Mouse (Mus musculus): ENCODE data around the gene Cracr2b. TPM values are rescaled to one million over a fixed set of nuclear protein-coding genes. Genes with fewer than 3 reads are reported as not detected.

Gene Cracr2b
- polyA plus RNA-seq, 1 experiment: 4.5 TPM

GRCm38 (mm10) chr7:141495379-141495778 is 34.5 kb downstream of the Cracr2b start:
- Histone ChIP-seq H3K36me3 (ENCODE audit: control insufficient read depth, insufficient read depth) (peaks cover 28% of the 10 kb centered on the region), H3K79me2 (ENCODE audit: control insufficient read depth, insufficient read depth) (no peaks in the 10 kb centered on the region), H3K4me3 (ENCODE audit: insufficient read depth, poor library complexity, severe bottlenecking) (no peak overlapping the region), H3ac (ENCODE audit: control insufficient read depth, insufficient read length, low read depth) (no peak overlapping the region), H3K27me3 (ENCODE audit: control insufficient read depth, insufficient read depth, insufficient read length) (no peaks in the 10 kb centered on the region), H3K79me3 (ENCODE audit: low read depth) (no peaks in the 10 kb centered on the region)
- TF ChIP-seq MYOD1 (IDR thresholded peaks at IDR 0.05; ENCODE audit: control insufficient read depth, insufficient read length, low read depth) (no peak), USF1 (IDR thresholded peaks at IDR 0.05; ENCODE audit: low read depth) (no peak), MAX (IDR thresholded peaks at IDR 0.05) (no peak), CTCF (IDR thresholded peaks at IDR 0.05; ENCODE audit: control insufficient read depth, insufficient read depth, insufficient read length) (no peak), MYOG (IDR thresholded peaks at IDR 0.05; ENCODE audit: control insufficient read depth, extremely low read depth, insufficient read length) (no peak), FOSL1 (IDR thresholded peaks at IDR 0.05; ENCODE audit: insufficient read depth, low read length, poor library complexity, severe bottlenecking) (no peak), CEBPB (IDR thresholded peaks at IDR 0.05; ENCODE audit: low read depth) (no peak)

GRCm38 (mm10) chr7:141495940-141496339 is 35.0 kb downstream of the Cracr2b start:
- Histone ChIP-seq H3K79me3 (ENCODE audit: low read depth) (no peaks in the 10 kb centered on the region), H3K27me3 (ENCODE audit: control insufficient read depth, insufficient read depth, insufficient read length) (no peaks in the 10 kb centered on the region), H3K4me3 (ENCODE audit: insufficient read depth, poor library complexity, severe bottlenecking) (no peak overlapping the region), H3K36me3 (ENCODE audit: control insufficient read depth, insufficient read depth) (peaks cover 22% of the 10 kb centered on the region), H3ac (ENCODE audit: control insufficient read depth, insufficient read length, low read depth) (no peak overlapping the region), H3K79me2 (ENCODE audit: control insufficient read depth, insufficient read depth) (no peaks in the 10 kb centered on the region)
- TF ChIP-seq FOSL1 (IDR thresholded peaks at IDR 0.05; ENCODE audit: insufficient read depth, low read length, poor library complexity, severe bottlenecking): no peak
- TF ChIP-seq MYOG (IDR thresholded peaks at IDR 0.05; ENCODE audit: control insufficient read depth, extremely low read depth, insufficient read length): no peak
- TF ChIP-seq CEBPB (IDR thresholded peaks at IDR 0.05; ENCODE audit: low read depth): no peak
- no peak for TF ChIP-seq MAX (IDR thresholded peaks at IDR 0.05)
- TF ChIP-seq CTCF (IDR thresholded peaks at IDR 0.05; ENCODE audit: control insufficient read depth, insufficient read depth, insufficient read length): no peak
- TF ChIP-seq MYOD1 (IDR thresholded peaks at IDR 0.05; ENCODE audit: control insufficient read depth, insufficient read length, low read depth): no peak
- no peak for TF ChIP-seq USF1 (IDR thresholded peaks at IDR 0.05; ENCODE audit: low read depth)

- peaks cover 8% of the 10 kb centered on the region for H3K36me3 ChIP-seq (ENCODE audit: control insufficient read depth, insufficient read depth)
- H3K79me2 ChIP-seq (ENCODE audit: control insufficient read depth, insufficient read depth): no peaks in the 10 kb centered on the region
- no peak overlapping the region for H3ac ChIP-seq (ENCODE audit: control insufficient read depth, insufficient read length, low read depth)
- no peaks in the 10 kb centered on the region for H3K79me3 ChIP-seq (ENCODE audit: low read depth)
- H3K27me3 ChIP-seq (ENCODE audit: control insufficient read depth, insufficient read depth, insufficient read length): no peaks in the 10 kb centered on the region
- H3K4me3 ChIP-seq (ENCODE audit: insufficient read depth, poor library complexity, severe bottlenecking): no peak overlapping the region
- TF ChIP-seq CEBPB (IDR thresholded peaks at IDR 0.05; ENCODE audit: low read depth) (no peak), CTCF (IDR thresholded peaks at IDR 0.05; ENCODE audit: control insufficient read depth, insufficient read depth, insufficient read length) (no peak), FOSL1 (IDR thresholded peaks at IDR 0.05; ENCODE audit: insufficient read depth, low read length, poor library complexity, severe bottlenecking) (no peak), MAX (IDR thresholded peaks at IDR 0.05) (no peak), USF1 (IDR thresholded peaks at IDR 0.05; ENCODE audit: low read depth) (no peak), MYOG (IDR thresholded peaks at IDR 0.05; ENCODE audit: control insufficient read depth, extremely low read depth, insufficient read length) (no peak), MYOD1 (IDR thresholded peaks at IDR 0.05; ENCODE audit: control insufficient read depth, insufficient read length, low read depth) (no peak)
These were observed 36.7 kb downstream of the Cracr2b start for GRCm38 (mm10) chr7:141497600-141497999.

- no peaks in the 10 kb centered on the region for H3K36me3 ChIP-seq (ENCODE audit: control insufficient read depth, insufficient read depth)
- TF ChIP-seq MAX (IDR thresholded peaks at IDR 0.05): no peak
- no peak for TF ChIP-seq FOSL1 (IDR thresholded peaks at IDR 0.05; ENCODE audit: insufficient read depth, low read length, poor library complexity, severe bottlenecking)
- no peak for TF ChIP-seq USF1 (IDR thresholded peaks at IDR 0.05; ENCODE audit: low read depth)
- no peak for TF ChIP-seq MYOD1 (IDR thresholded peaks at IDR 0.05; ENCODE audit: control insufficient read depth, insufficient read length, low read depth)
- TF ChIP-seq CEBPB (IDR thresholded peaks at IDR 0.05; ENCODE audit: low read depth): no peak
- TF ChIP-seq MYOG (IDR thresholded peaks at IDR 0.05; ENCODE audit: control insufficient read depth, extremely low read depth, insufficient read length): no peak
- no peak for TF ChIP-seq CTCF (IDR thresholded peaks at IDR 0.05; ENCODE audit: control insufficient read depth, insufficient read depth, insufficient read length)
- no peak overlapping the region for H3ac ChIP-seq (ENCODE audit: control insufficient read depth, insufficient read length, low read depth)
- H3K27me3 ChIP-seq (ENCODE audit: control insufficient read depth, insufficient read depth, insufficient read length): no peaks in the 10 kb centered on the region
- no peaks in the 10 kb centered on the region for H3K79me3 ChIP-seq (ENCODE audit: low read depth)
- H3K79me2 ChIP-seq (ENCODE audit: control insufficient read depth, insufficient read depth): no peaks in the 10 kb centered on the region
- no peak overlapping the region for H3K4me3 ChIP-seq (ENCODE audit: insufficient read depth, poor library complexity, severe bottlenecking)
These were observed 41.1 kb downstream of the Cracr2b start for GRCm38 (mm10) chr7:141501820-141502555.

GRCm38 (mm10) chr7:141502556-141502905 is 41.6 kb downstream of the Cracr2b start:
- Histone ChIP-seq H3K36me3 (ENCODE audit: control insufficient read depth, insufficient read depth) (no peaks in the 10 kb centered on the region), H3K79me3 (ENCODE audit: low read depth) (no peaks in the 10 kb centered on the region), H3K27me3 (ENCODE audit: control insufficient read depth, insufficient read depth, insufficient read length) (no peaks in the 10 kb centered on the region), H3K4me3 (ENCODE audit: insufficient read depth, poor library complexity, severe bottlenecking) (no peak overlapping the region), H3K79me2 (ENCODE audit: control insufficient read depth, insufficient read depth) (no peaks in the 10 kb centered on the region), H3ac (ENCODE audit: control insufficient read depth, insufficient read length, low read depth) (no peak overlapping the region)
- TF ChIP-seq FOSL1 (IDR thresholded peaks at IDR 0.05; ENCODE audit: insufficient read depth, low read length, poor library complexity, severe bottlenecking) (no peak), MAX (IDR thresholded peaks at IDR 0.05) (no peak), CTCF (IDR thresholded peaks at IDR 0.05; ENCODE audit: control insufficient read depth, insufficient read depth, insufficient read length) (no peak), MYOD1 (IDR thresholded peaks at IDR 0.05; ENCODE audit: control insufficient read depth, insufficient read length, low read depth) (no peak), CEBPB (IDR thresholded peaks at IDR 0.05; ENCODE audit: low read depth) (no peak), USF1 (IDR thresholded peaks at IDR 0.05; ENCODE audit: low read depth) (no peak)

Data from C2C12 (cell line).